Mouse (Mus musculus) MEL (cell line): Measurements from ENCODE around the gene Dclre1c. TPM values are rescaled to one million over a fixed set of nuclear protein-coding genes. Genes with fewer than 3 reads are reported as not detected.

Experiments used
- DNase-seq: peaks from one replicate; pipeline ENCODE4 v3.0.0; 2011; ENCODE audit warnings: low read depth, low spot score
- H3K27ac ChIP-seq: 2 replicates; pipeline ENCODE4 v1.5.1; 2012; ENCODE audit warnings: low read depth, mild to moderate bottlenecking, control low read depth, low read length, moderate library complexity; ENCODE audit not compliant: control insufficient read depth
- H3K27me3 ChIP-seq, 2 experiments: fragments of 150-350 bp in 1 of 2; sonication (generic) in 1 of 2; 2 replicates each; pipeline ENCODE4 v1.6.1; 2012; ENCODE audit warnings: low read length in 2 of 2, mild to moderate bottlenecking in 2 of 2, improper control_type of control experiment in 1 of 2, moderate library complexity in 1 of 2; ENCODE audit not compliant: insufficient read depth in 2 of 2, control insufficient read depth in 1 of 2
- H3K36me3 ChIP-seq, 2 experiments: 2 replicates each; pipeline ENCODE4 v1.6.1; 2012 to 2014; ENCODE audit warnings: low read length in 2 of 2, improper control_type of control experiment in 1 of 2, inconsistent platforms in 1 of 2, mild to moderate bottlenecking in 1 of 2; ENCODE audit not compliant: insufficient read depth in 2 of 2, control insufficient read depth in 1 of 2
- H3K4me1 ChIP-seq, 2 experiments: fragments of 150-350 bp in 1 of 2; sonication (generic) in 1 of 2; 2 replicates each; pipeline ENCODE4 v1.6.1; 2012; ENCODE audit warnings: low read length in 2 of 2, improper control_type of control experiment in 1 of 2, mild to moderate bottlenecking in 1 of 2; ENCODE audit not compliant: insufficient read depth in 2 of 2, control insufficient read depth in 1 of 2
- H3K4me3 ChIP-seq, 2 experiments: fragments of 150-350 bp in 1 of 2; sonication (generic) in 1 of 2; 2 replicates each; pipeline ENCODE4 v1.5.1; 2012; ENCODE audit warnings: low read depth in 2 of 2, low read length in 2 of 2, mild to moderate bottlenecking in 2 of 2, moderate library complexity in 2 of 2, control low read depth in 1 of 2, improper control_type of control experiment in 1 of 2; ENCODE audit not compliant: control insufficient read depth in 1 of 2, insufficient read depth in 1 of 2
- H3K79me2 ChIP-seq: 2 replicates; pipeline ENCODE4 v1.6.1; 2012; ENCODE audit warnings: mild to moderate bottlenecking, low read length, moderate library complexity; ENCODE audit not compliant: control insufficient read depth, poor library complexity, insufficient read depth
- H3K9ac ChIP-seq: 2 replicates; pipeline ENCODE4 v1.6.1; 2012; ENCODE audit warnings: low read depth, mild to moderate bottlenecking, control low read depth, low read length, moderate library complexity; ENCODE audit not compliant: control insufficient read depth, poor library complexity, severe bottlenecking
- H3K9me3 ChIP-seq: fragments of 150-350 bp; sonication (generic); replicated peaks from 2 replicates; pipeline ENCODE4 v1.6.1; 2012; ENCODE audit warnings: mild to moderate bottlenecking, low read length, improper control_type of control experiment, moderate library complexity; ENCODE audit not compliant: insufficient read depth
- BHLHE40 ChIP-seq: IDR thresholded peaks from 2 replicates; pipeline ENCODE4 v1.6.1; 2012; ENCODE audit warnings: low read depth, mild to moderate bottlenecking, inconsistent platforms, low read length, improper control_type of control experiment, borderline replicate concordance
- CTCF ChIP-seq, 3 experiments: IDR thresholded peaks in 2 of 3; conservative IDR thresholded peaks in 1 of 3; 2 replicates each; pipeline ENCODE4 v1.5.1; 2011 to 2012; ENCODE audit warnings: low read length in 3 of 3, low read depth in 2 of 3, mild to moderate bottlenecking in 2 of 3, improper control_type of control experiment in 1 of 3, inconsistent platforms in 1 of 3, mixed read lengths in 1 of 3, moderate library complexity in 1 of 3; ENCODE audit not compliant: control insufficient read depth in 1 of 3, insufficient read depth in 1 of 3, poor library complexity in 1 of 3, severe bottlenecking in 1 of 3
- E2F4 ChIP-seq: IDR thresholded peaks from 2 replicates; pipeline ENCODE4 v1.6.1; 2011; ENCODE audit warnings: low read depth, low read length, improper control_type of control experiment, borderline replicate concordance
- ELF1 ChIP-seq: IDR thresholded peaks from 2 replicates; pipeline ENCODE4 v1.6.1; 2014; ENCODE audit warnings: low read depth, mild to moderate bottlenecking, inconsistent platforms, low read length, improper control_type of control experiment, moderate library complexity
- ETS1 ChIP-seq: IDR thresholded peaks from 2 replicates; pipeline ENCODE4 v1.6.1; 2012; ENCODE audit warnings: low read depth, mild to moderate bottlenecking, inconsistent platforms, low read length, improper control_type of control experiment, moderate library complexity
- GABPA ChIP-seq: IDR thresholded peaks from 2 replicates; pipeline ENCODE4 v1.6.1; 2012; ENCODE audit warnings: low read depth, mild to moderate bottlenecking, inconsistent platforms, low read length, improper control_type of control experiment, moderate library complexity
- GATA1 ChIP-seq: IDR thresholded peaks from 2 replicates; pipeline ENCODE4 v1.6.1; 2011; ENCODE audit warnings: low read depth, low read length, improper control_type of control experiment
- HCFC1 ChIP-seq: IDR thresholded peaks from 2 replicates; pipeline ENCODE4 v1.6.1; 2012; ENCODE audit warnings: low read depth, mild to moderate bottlenecking, inconsistent platforms, low read length, improper control_type of control experiment, moderate library complexity
- JUND ChIP-seq: IDR thresholded peaks from 2 replicates; pipeline ENCODE4 v1.6.1; 2011; ENCODE audit warnings: low read depth, mild to moderate bottlenecking, improper control_type of control experiment, low read length
- KAT2A ChIP-seq: conservative IDR thresholded peaks from 2 replicates; pipeline ENCODE4 v1.6.1; 2012; ENCODE audit warnings: low read depth, low read length, improper control_type of control experiment, inconsistent platforms
- MAFK ChIP-seq: IDR thresholded peaks from 2 replicates; pipeline ENCODE4 v1.6.1; 2011; ENCODE audit warnings: low read depth, mild to moderate bottlenecking, low read length, improper control_type of control experiment, borderline replicate concordance
- MAZ ChIP-seq: IDR thresholded peaks from 2 replicates; pipeline ENCODE4 v1.6.1; 2012; ENCODE audit warnings: low read depth, mild to moderate bottlenecking, inconsistent platforms, low read length, improper control_type of control experiment
- MEF2A ChIP-seq: IDR thresholded peaks from 2 replicates; pipeline ENCODE4 v1.6.1; 2014; ENCODE audit warnings: low read depth, mild to moderate bottlenecking, inconsistent platforms, low read length, improper control_type of control experiment; ENCODE audit not compliant: poor library complexity, insufficient replicate concordance, severe bottlenecking; ENCODE audit errors: extremely low read depth
- MXI1 ChIP-seq: IDR thresholded peaks from 2 replicates; pipeline ENCODE4 v1.6.1; 2011; ENCODE audit warnings: mild to moderate bottlenecking, low read depth, low read length, improper control_type of control experiment
- MYC ChIP-seq: IDR thresholded peaks from 2 replicates; pipeline ENCODE4 v1.6.1; 2011; ENCODE audit warnings: low read depth, mild to moderate bottlenecking, low read length, improper control_type of control experiment, moderate library complexity
- NELFE ChIP-seq: IDR thresholded peaks from 2 replicates; pipeline ENCODE4 v1.6.1; 2011; ENCODE audit warnings: low read depth, low read length, improper control_type of control experiment
- POLR2A ChIP-seq, 2 experiments: IDR thresholded peaks; 2 replicates each; pipeline ENCODE4 v1.6.1; 2011 to 2012; ENCODE audit warnings: low read length in 2 of 2, mild to moderate bottlenecking in 2 of 2, control low read depth in 1 of 2, improper control_type of control experiment in 1 of 2, low read depth in 1 of 2, moderate library complexity in 1 of 2; ENCODE audit not compliant: control insufficient read depth in 1 of 2, insufficient read depth in 1 of 2, poor library complexity in 1 of 2
- RCOR1 ChIP-seq: IDR thresholded peaks from 2 replicates; pipeline ENCODE4 v1.6.1; 2012; ENCODE audit warnings: low read depth, mild to moderate bottlenecking, inconsistent platforms, low read length, improper control_type of control experiment
- SMC3 ChIP-seq: IDR thresholded peaks from 2 replicates; pipeline ENCODE4 v1.6.1; 2011; ENCODE audit warnings: low read depth, low read length, improper control_type of control experiment
- TAL1 ChIP-seq: IDR thresholded peaks from 2 replicates; pipeline ENCODE4 v1.6.1; 2012; ENCODE audit warnings: mild to moderate bottlenecking, inconsistent platforms, low read length, moderate library complexity, mixed read lengths
- UBTF ChIP-seq: IDR thresholded peaks from 2 replicates; pipeline ENCODE4 v1.6.1; 2012; ENCODE audit warnings: low read depth, mild to moderate bottlenecking, inconsistent platforms, low read length, improper control_type of control experiment, moderate library complexity, borderline replicate concordance; ENCODE audit not compliant: insufficient read depth
- ZC3H11A ChIP-seq: IDR thresholded peaks from 2 replicates; pipeline ENCODE4 v1.6.1; 2012; ENCODE audit warnings: low read depth, mild to moderate bottlenecking, inconsistent platforms, low read length, improper control_type of control experiment
- polyA plus RNA-seq, 2 experiments: library from polyadenylated mRNA; stranded (reverse) in 1 of 2; unstranded in 1 of 2; fragments of >175 nt in 1 of 2; fragments of >200 nt in 1 of 2; gene quantifications; 2 replicates each; pipeline versions ENCODE4 v1.2.1 to v1.2.4; 2012; ENCODE audit warnings: low replicate concordance in 2 of 2, low read depth in 1 of 2; ENCODE audit not compliant: insufficient read length in 2 of 2, insufficient read depth in 1 of 2, missing spikeins in 1 of 2
- total RNA-seq: library from RNA; depleted of rRNA; stranded (reverse); fragments of 300-350 nt; gene quantifications from 2 replicates; pipeline ENCODE4 v1.2.3, GENCODE M21; 2012

Dclre1c gene
- total and polyA plus RNA-seq, 3 experiments: 7.5 to 162 (median 13.8) TPM

- H3K9me3 ChIP-seq: no peaks in the 10 kb centered on the region
- no peak overlapping the region for H3K4me3 ChIP-seq
- no peaks in the 10 kb centered on the region for H3K27me3 ChIP-seq
- H3K4me1 ChIP-seq: peaks cover 0 to 6% of the 10 kb centered on the region in 2 experiments; a peak in 1 of 4 replicates
- no peak for DNase-seq
- no peaks in the 10 kb centered on the region for H3K79me2 ChIP-seq
- TF ChIP-seq MYC: no peak
- no peak for TF ChIP-seq KAT2A
- TF ChIP-seq GABPA: no peak
- no peak for TF ChIP-seq MAZ
- TF ChIP-seq MEF2A: no peak
- no peak for TF ChIP-seq ETS1
- TF ChIP-seq BHLHE40: no peak
- TF ChIP-seq, all 39 proteins: peak for 0
- H3K9ac ChIP-seq: no peak overlapping the region
- no peak overlapping the region for H3K27ac ChIP-seq
- peaks cover 0 to 28% of the 10 kb centered on the region in 2 experiments for H3K36me3 ChIP-seq
Observed at GRCm38 (mm10) chr2:3444206-3444605, 20.3 kb downstream of the Dclre1c start.

- H3K27ac ChIP-seq: no peak overlapping the region
- H3K9me3 ChIP-seq: no peaks in the 10 kb centered on the region
- peaks cover 0 to 6% of the 10 kb centered on the region in 2 experiments; a peak in 1 of 4 replicates for H3K4me1 ChIP-seq
- no peak for DNase-seq
- H3K4me3 ChIP-seq: no peak overlapping the region
- H3K79me2 ChIP-seq: no peaks in the 10 kb centered on the region
- no peaks in the 10 kb centered on the region for H3K27me3 ChIP-seq
- H3K36me3 ChIP-seq: peaks cover 0 to 24% of the 10 kb centered on the region in 2 experiments
- TF ChIP-seq RCOR1: no peak
- TF ChIP-seq HCFC1: no peak
- no peak for TF ChIP-seq TAL1
- TF ChIP-seq CTCF (IDR thresholded peaks at IDR 0.05 in 2 of 3, conservative IDR thresholded peaks at IDR 0.05 in 1 of 3; ENCODE audit: control insufficient read depth in 1 of 3, insufficient read depth in 1 of 3, low read depth in 2 of 3, low read length in 3 of 3, poor library complexity in 1 of 3, severe bottlenecking in 1 of 3): no peak
- TF ChIP-seq NELFE: no peak
- no peak for TF ChIP-seq MAFK
- no peak for TF ChIP-seq MYC
- no peak for TF ChIP-seq ZC3H11A
- no peak for TF ChIP-seq JUND
- TF ChIP-seq UBTF: no peak
- no peak for TF ChIP-seq SMC3
- no peak for TF ChIP-seq E2F4
- TF ChIP-seq GATA1: no peak
- no peak for TF ChIP-seq MXI1
- TF ChIP-seq POLR2A (IDR thresholded peaks at IDR 0.05; ENCODE audit: control insufficient read depth in 1 of 2, insufficient read depth in 1 of 2, low read depth in 1 of 2, low read length in 2 of 2, poor library complexity in 1 of 2): no peak
- no peak for TF ChIP-seq ELF1
- TF ChIP-seq BHLHE40: no peak
- no peak for TF ChIP-seq ETS1
- no peak overlapping the region for H3K9ac ChIP-seq
Observed at GRCm38 (mm10) chr2:3445984-3446383, 22.1 kb downstream of the Dclre1c start.
